Mouse (Mus musculus) liver, adult 2 months (tissue): ENCODE results near the gene Adm2.

Source experiments
- CTCF ChIP-seq: fragments of 200-500 bp; IDR thresholded peaks from 2 replicates; pipeline ENCODE4 v1.5.1; 2011; ENCODE audit warnings: low read depth, low read length, control low read depth
- POLR2A ChIP-seq: fragments of 200-500 bp; IDR thresholded peaks from 2 replicates; pipeline ENCODE4 v1.6.1; 2011; ENCODE audit warnings: low read length, control low read depth; ENCODE audit not compliant: insufficient read depth; ENCODE audit errors: extremely low read depth

DNA sequence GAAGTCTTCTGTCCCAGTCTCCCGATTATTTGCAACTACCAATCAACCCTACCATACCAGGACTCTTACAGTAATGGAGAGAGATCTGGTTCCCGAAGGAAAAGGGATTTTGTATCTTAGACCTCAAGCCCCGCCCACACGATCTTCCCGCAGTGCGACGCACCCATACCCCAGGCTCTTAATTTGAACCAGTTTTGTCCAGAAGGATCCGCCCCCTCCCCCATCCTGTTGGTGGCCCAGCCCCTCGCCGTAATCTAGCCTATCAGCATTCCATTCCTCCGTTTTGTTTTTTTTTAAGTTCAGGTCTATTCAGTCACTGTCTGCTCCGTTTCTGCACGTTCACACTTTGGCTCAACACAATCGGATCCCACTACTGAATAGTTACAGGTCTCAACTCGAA, 33.9 kb downstream of the Adm2 start:
- TF ChIP-seq CTCF: no peak
- no peak for TF ChIP-seq POLR2A
